Mouse (Mus musculus): ENCODE data around the gene Nol11. TPM values are rescaled to one million over a fixed set of nuclear protein-coding genes. Genes with fewer than 3 reads are reported as not detected.

The Nol11 gene
- total RNA-seq, 2 experiments from 2014 or later = 17.2 to 19.4 TPM

GRCm38 (mm10) chr11:107117789-107118188 lies 71.4 kb downstream of the Nol11 start:
- intact Hi-C loops (cut with DNase I) = no loop called here

More at GRCm38 (mm10) chr11:107117789-107118188, 71.4 kb downstream of the Nol11 start:
- no peak for DNase-seq

Other genes starting within 250 kb of the Nol11 start
- 100 to 1,000 TPM in 1 of 2 experiments, 10 to 100 TPM in 1; 84.2 to 103 TPM for gene Kpna2, start 189.8 kb downstream of the Nol11 start, total RNA-seq (2021)
- 1 to 10 TPM; 1.8 to 2.7 TPM for gene 1810010H24Rik, start 163.7 kb downstream of the Nol11 start, total RNA-seq (2021)
- gene Bptf, start 57.3 kb downstream of the Nol11 start, total RNA-seq (2021) = 10 to 100 TPM; 34.8 to 38.6 TPM